Mouse (Mus musculus) right cerebral cortex, postnatal 10 days (tissue): ENCODE data around the gene Ppdpf.
A peak's percentile ranks its signal among the peaks of the same experiment; 100 is the strongest.

Experiments
- DNase-seq, 2 experiments: peaks; one replicate each; pipeline ENCODE4 v3.0.0; 2021; ENCODE audit warnings: low spot score in 2 of 2

Ppdpf gene

DNA sequence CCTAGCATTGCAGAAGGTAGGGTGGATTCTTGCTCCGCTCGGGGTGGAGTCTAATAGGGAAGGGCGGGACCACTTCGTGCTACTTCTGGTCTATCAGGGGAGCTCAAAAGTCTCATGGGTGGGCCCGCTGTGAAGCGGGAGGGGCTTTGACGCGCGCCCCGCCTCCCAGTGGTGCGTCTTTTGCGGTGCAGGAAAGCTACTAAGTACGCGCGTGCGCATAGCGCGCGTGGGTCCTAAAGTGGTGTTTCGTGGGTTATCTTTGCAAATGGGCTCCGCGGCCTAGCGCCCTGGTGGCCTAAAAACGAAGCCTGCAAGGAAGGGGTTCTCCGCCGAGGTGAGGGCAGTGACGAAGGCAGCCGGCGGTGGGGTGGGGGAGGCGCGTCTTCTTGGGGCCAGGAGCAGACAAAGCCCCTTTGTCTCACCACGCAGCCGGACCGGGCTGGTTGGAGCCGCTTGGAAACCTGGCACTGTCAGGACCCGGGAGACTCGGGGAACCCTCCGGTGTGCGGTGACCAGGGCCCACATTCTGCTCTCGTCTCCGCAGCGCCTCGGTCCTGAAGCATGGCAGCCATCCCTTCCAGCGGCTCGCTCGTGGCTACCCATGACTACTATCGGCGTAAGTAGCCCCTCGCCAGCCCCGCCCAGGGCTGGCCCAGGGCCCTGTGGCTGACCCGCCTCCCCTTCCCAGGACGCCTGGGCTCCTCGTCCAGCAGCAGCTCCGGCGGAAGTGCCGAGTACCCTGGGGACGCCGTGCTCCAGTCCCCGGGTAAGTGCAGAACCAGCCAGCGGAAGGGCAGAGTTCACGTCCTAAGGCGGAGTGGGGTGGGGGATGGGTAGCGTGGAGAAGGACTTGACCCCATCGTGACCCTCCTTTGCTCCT lies at the start of gene Ppdpf:
TSS of gene Ppdpf (plus strand) at position 127 of the 880 bp plus-strand sequence.
- peak; percentile 95 to 96 for DNase-seq

DNA sequence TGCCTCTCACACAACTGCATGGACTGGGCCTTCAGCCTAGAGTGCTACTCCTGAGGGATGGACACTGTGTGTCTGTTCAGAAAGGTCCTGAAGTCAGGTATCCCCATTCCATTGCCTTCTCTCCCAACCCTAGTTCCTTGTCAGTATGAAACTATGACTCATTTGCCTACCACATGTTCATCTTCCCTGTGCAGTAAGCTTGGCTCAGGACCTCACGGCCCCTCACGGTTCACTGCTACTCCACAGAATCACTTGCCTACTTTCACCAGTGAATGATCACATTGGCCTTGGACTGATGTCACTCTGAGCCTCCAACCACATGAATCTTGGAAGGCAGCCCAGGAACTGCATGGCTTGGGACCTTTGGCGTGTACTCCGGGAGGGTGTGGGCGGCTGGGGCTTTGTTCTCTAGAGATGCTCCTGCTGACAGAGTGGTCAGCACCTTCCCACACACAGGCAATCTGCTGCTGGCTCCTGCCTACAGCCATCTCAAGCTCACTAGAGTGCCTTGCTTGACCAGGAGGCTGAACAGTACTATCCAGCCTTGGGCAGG lies 47.3 kb upstream of the Ppdpf start:
- no peak for DNase-seq

GRCm38 (mm10) chr2:181142703-181143135 lies 44.3 kb upstream of the Ppdpf start:
- peak in 1 of 2 experiments; percentile 62 for DNase-seq

DNA sequence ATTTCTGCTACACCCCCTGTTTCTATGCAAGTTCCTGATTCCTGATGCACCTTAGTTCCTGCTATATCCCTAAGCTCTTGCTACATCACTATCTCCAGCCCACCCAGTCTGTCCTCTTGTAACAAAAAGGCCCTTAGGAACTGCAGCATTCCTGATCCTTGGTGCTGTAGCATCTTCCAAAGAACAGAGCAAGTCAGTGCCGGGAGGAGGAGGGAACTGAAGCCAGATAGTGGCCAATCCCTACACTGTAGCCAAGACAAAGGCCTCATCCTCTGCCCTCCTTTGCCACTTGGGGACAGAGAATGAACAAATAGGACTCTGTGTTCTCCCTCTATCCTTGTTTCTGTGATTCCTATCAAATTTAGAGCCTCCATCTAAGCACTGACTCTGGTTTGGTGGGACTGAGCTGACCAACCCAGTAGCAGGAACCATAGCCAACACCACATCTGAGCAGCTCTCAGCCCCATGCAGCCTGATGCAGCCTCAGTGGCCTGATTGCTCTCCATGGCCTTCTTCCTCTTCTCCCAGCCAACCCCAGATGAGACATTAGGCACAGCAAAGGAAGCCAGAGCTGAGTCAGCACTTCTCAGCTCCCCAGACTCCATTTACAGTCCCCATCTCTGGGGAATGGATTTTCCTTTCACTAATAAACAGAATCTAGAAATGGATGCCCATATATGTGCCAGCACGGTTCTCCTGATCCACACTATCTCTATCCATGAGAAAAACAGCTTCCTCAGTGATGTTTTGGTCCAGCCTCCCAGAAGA lies 43.4 kb upstream of the Ppdpf start:
- no peak for DNase-seq

GRCm38 (mm10) chr2:181144675-181145074 lies 42.4 kb upstream of the Ppdpf start:
- no peak for DNase-seq

DNA sequence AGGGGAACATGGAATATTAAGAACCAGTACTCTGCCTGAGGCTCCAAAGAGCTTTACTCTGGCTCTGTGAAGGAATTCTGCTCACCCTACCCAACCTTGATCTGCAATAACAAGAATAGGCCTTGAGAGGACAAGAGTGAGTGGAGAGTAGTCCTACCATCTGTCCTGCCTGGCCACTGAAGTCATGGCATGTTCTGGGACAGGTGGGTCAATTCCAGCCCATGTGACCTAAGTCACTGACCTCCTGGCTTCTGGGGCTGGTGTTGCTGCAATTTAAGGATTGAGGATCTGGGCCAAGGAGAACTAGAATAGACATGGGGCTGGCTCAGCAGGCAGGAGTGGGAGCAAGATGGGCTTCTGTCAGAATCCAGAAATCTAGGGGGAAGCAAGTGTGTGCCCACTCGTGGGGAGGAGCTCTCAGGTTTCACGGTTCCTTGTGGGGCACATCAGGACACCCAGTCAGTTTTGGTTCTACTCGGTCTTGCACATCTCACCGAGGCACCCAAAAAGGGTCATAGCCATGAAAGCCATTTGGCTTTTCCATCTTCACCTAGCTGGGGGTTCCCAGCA lies 40.0 kb upstream of the Ppdpf start:
- peak in 1 of 2 experiments; percentile 33 for DNase-seq

GRCm38 (mm10) chr2:181147546-181148317 lies 39.3 kb upstream of the Ppdpf start:
- peak in 1 of 2 experiments; percentile 71 for DNase-seq

DNA sequence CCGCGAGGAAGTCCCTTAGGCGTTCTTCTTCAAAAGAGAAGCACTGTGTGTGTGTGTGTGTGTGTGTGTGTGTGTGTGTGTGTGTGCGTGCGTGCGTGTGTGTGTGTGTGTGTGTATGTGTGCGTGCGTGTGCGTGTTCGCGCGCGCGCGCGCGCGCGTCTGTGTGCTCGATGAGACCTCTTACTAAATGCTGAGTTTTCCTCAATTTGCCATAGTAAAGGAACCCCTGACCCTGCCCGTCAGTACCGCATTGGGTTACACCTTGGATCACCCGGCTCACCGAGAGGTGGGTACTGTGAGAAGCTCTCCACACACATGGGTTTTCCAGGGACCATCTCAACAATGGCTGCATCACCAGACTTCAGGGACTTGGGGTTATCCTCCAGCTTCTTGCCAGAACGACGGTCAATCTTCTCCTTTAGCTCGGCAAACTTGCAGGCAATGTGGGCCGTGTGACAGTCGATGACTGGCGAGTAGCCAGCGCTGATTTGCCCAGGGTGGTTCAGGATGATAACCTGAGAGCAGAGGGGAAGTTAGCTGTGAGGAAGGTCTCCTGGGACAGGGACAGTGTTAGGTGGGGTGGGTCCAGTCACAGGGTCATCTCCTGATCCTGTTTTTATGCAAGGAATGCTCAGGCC lies 38.6 kb upstream of the Ppdpf start:
- peak in 1 of 2 experiments; percentile 53 for DNase-seq

- peak; percentile 32 to 61 for DNase-seq
Measured at GRCm38 (mm10) chr2:181150281-181150680, 36.8 kb upstream of the Ppdpf start.

DNA sequence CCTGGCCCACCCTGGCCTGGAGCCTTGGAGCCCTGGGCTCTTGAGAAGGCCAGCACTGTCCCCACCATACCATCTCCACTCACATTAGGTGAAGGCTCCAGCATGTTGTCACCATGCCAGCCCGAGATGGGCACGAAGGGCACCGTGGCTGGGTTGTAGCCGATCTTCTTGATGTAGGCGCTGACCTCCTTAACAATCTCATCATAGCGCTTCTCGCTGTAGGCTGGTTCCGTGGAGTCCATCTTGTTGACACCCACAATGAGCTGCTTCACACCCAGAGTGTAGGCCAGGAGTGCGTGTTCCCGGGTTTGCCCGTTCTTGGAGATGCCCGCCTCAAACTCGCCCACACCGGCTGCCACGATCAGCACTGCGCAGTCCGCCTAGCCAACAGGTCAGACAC lies 34.3 kb upstream of the Ppdpf start:
- DNase-seq: peak; percentile 47 to 54

DNA sequence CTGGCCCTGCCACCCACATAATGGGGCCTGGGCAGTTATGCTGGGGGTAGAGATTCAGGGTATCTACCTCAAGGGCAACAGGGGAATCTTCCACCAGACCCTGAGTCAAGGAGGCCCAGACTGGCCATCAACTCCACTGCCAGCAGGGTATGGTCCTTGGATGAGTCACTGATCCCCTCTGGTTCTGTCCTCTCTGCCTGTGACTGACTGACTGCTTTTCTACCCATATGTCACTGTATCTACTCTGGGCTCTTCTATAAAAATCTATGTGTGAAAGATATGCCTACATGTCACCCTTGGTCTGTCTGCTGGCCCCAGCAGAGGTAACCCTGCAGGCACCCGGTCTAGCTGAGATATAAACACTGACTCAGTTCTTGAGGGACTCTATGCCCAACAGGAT lies 33.9 kb upstream of the Ppdpf start:
- DNase-seq: no peak

- peak; percentile 43 to 61 for DNase-seq
Measured at GRCm38 (mm10) chr2:181153837-181154236, 33.2 kb upstream of the Ppdpf start.

DNA sequence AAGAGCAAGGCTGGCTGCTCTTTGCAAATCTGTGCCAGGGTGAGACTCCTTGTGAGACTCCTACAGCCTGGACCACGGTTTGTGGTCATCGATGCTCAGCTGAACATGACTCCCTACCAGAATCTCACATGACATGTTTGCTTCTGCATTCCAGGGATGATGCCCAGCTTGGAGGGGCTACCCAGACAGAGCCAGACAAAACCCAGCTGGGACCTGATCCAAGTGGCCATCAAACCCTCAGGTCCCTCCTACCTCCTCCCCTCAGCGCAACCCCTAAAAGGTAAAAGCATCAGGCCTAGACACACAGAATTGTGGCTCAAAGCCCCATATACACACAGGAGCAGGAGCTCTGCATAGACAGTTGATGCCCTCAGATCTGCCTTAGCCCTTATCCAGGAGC lies 32.7 kb upstream of the Ppdpf start:
- peak in 1 of 2 experiments; percentile 49 for DNase-seq

DNA sequence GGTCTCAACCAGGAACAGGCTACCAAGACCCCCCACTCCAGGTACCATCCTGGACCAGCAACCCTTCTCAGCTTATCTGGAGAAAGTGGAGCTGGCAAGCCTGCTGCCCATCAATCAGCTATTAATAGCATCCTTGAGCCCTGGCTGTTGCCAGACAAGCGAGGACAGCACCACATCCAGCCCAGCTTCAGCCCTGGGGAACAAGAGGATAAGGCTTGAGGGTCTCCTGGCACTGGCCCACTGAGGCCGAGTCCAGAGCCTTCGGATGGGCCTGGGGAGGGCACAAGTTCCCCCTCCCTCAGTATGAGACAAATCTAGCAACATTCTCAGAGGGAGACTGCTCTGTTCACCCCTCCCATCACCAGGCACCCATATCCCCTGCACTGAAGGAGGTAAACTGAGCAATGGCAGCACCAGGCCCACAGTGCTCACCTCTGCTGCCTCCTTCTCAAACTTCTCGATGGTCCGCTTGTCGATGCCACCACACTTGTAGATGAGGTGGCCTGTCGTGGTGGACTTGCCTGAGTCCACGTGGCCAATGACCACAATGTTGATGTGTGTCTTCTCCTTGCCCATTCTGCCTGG lies 32.1 kb upstream of the Ppdpf start:
- DNase-seq: peak; percentile 35 to 47

DNA sequence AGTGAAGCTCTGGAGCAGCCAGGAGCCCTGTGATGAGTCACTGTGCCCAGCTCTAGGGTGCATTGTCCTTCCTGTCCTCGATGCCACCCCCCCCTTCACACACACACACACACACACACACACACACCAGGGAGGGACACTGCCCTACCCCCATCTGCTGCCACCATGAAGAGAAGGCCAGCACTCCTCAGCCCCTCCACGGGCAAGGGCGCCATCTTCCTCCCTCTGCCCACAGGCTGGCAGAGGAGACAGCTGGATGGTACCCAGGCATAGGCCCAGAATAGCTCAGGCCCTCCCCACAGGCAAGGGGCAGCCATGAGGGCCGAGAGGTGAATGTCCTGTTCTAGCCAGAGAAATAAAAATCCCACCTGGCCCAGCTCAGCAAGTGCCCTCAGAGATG lies 31.2 kb upstream of the Ppdpf start:
- peak; percentile 55 to 64 for DNase-seq

- peak; percentile 89 to 91 for DNase-seq
Measured at GRCm38 (mm10) chr2:181156248-181157121, 30.6 kb upstream of the Ppdpf start, which contains the start of gene Eef1a2. Gene Eef1a2 (minus strand): TSS chr2:181157014.

DNA sequence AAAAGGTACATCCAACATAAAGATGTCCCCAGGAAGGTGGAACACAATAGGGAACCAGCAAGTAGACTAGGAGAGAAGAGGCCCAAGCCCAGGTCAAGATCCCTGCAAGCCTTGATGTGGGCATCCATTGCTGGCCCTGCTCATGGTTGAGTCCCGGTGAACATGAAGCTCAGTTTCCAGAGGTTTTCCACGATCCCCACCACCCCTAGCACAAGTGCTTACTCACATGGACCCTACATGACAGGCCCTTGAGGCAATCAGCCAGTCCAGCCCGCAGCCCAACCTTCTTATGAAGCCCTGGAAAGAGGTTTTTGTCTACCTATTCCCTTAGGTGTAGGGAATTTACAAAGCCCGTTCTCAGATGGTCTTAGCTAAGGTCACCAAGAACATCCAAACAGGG lies 29.9 kb upstream of the Ppdpf start:
- peak; percentile 37 to 57 for DNase-seq

DNA sequence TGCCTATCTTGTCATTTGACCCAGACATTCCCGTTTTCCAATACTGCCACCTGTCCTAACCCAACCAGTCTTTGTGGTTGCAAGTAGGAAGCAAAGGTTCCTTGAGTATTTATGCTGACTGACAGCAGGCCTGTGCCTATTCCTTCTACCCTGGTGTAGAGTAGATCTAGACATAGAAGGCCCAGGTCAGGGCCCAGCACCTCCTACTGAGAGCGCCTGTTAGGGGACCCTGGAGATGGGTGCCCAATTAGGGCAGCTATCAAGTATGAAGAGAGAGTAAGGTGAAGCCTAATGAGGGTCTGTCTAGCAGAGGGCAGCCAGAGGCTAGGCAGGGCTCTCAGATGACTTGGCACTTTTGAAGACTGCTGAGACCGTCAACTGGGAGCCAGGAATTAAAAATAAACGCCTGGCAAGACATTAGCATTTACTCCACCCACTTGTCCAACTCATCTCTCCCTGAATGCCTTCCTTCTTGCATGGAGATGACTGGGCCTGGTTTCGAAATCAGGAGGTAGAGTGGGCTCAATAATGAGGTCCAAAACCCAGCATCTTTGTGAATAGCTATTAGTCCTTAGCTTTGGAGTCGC lies 29.2 kb upstream of the Ppdpf start:
- peak in 1 of 2 experiments; percentile 38 for DNase-seq

- peak in 1 of 2 experiments; percentile 44 for DNase-seq
Measured at GRCm38 (mm10) chr2:181158471-181158870, 28.6 kb upstream of the Ppdpf start.
